Mouse (Mus musculus) erythroblast, embryonic 14.5 days (primary cell): ENCODE results near the gene AY074887.
"Not testable (repeated sequence)": the region's sequence is repeated elsewhere in the genome, so short reads cannot be mapped to it uniquely, and the experiment has no call there.

Experiments
- GATA1 ChIP-seq: IDR thresholded peaks from 2 replicates; pipeline ENCODE4 v1.6.1; 2012; ENCODE audit warnings: low read length, inconsistent platforms, mixed read lengths
- TAL1 ChIP-seq: IDR thresholded peaks from 3 replicates; pipeline ENCODE4 v1.6.1; 2012; ENCODE audit warnings: low read length, inconsistent platforms, mixed read lengths

DNA sequence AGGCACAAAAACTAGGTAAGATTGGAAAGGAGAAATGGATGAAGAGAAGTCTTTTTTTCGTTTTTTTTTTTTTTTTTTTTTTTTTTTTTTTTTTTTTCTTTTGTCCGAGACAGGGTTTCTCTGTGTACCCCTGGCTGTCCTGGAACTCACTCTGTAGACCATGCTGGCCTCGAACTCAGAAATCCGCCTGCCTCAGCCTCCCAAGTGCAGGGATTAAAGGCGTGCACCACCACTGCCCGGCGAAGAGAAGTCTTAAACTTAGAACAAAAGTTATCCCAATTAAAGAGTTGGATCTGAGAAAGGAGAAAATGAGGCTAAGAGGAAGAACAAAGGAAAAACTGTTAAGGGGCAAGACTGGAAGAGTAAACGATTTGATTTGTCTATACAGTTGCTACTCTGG, 636 bp downstream of the AY074887 start:
- not testable (repeated sequence) for TF ChIP-seq GATA1, TAL1
